Mouse (Mus musculus): ENCODE measurements around the gene Usp5. TPM values are rescaled to one million over a fixed set of nuclear protein-coding genes. Genes with fewer than 3 reads are reported as not detected.

The Usp5 gene
- 163 TPM for polyA plus RNA-seq (2015; fragmentation: Illumina TruSeq; extraction: RNeasy Lipid Tissue Mini Kit (QIAGEN cat#74804); ENCODE audit: low read depth, low replicate concordance)

DNA sequence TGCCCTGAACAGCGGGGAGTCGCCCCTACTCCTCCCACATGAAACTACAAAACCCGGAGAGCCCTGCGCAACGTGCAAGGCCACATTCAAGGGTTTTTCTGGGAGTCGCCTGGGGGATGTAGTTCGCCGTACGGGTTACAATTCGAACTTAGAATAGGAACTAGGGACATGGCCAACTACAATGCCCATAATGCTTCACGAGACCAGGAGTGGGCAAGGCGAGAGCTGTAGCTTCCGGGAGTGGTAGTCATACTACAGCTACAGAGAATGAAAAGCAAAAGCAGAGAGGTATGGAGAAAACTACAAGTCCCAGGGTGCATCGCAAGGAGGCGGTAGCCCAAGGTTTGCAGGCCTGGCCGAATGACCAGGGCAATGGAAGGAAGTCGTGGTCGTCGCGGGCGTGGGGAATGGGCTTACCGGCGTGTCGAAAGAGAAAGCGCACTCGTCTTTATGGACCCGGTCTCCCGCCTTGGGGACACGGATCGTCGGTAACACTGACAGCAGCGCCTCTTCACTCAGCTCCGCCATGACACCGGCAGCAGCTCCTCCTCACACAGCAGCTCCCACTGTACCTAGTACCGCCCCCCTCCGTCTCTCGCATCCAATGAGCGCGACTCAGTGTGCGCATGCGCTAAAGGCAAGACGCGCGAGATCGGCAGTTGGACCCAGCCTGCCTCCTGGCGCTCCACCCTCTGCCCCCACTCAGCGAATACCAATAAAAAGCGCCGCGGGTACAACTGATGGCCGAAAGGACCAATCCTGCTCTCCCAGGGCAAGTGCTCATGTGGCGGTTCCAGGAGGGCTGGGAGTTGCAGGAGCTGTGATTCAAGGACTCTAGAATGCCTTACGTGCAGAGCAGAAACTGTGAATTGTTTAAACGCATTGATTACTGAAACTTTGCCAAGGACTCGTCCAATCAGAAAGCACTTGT, at the start of gene Usp5, which contains the start of gene Cdca3:
Gene Usp5 (minus strand): TSS at position 617 of the 931 bp plus-strand sequence.
Gene Cdca3 (plus strand): TSS at position 680 of the 931 bp plus-strand sequence.

DNA sequence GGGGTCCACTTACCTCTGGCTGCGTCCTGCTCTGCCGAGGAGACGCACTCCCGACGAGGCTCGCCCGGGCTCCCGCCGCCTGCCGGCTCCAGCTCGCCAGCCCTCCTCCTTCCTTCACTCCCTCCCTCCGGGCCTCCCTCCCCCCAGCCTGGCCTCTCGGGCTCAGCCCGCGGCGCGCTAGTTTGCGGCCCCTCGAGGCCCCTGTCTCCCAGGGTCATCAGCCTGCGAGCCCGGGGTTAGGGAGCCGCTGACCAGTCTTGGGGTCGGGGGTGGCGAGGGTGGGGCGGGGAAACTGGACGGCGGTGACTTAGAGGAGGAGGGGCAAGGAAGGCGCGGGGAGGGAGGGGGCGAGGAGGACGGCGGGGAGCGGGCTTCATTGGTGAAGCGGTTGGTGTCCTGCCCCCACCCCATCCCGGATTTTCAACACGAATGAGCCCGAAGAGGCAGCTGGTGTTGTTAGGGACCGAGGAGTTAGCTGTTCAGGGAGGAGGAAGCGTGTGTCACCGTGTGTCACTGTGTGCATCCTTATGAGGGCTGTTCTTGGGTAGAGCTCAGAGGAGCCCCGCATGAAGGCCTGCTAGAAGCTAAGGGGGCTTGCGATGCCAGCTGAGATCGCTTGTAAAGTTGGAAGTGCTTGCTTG, 34.5 kb upstream of the Usp5 start, which contains the start of gene Gpr162:
Gene Gpr162 (minus strand): TSS at position 326 of the 641 bp plus-strand sequence.

DNA sequence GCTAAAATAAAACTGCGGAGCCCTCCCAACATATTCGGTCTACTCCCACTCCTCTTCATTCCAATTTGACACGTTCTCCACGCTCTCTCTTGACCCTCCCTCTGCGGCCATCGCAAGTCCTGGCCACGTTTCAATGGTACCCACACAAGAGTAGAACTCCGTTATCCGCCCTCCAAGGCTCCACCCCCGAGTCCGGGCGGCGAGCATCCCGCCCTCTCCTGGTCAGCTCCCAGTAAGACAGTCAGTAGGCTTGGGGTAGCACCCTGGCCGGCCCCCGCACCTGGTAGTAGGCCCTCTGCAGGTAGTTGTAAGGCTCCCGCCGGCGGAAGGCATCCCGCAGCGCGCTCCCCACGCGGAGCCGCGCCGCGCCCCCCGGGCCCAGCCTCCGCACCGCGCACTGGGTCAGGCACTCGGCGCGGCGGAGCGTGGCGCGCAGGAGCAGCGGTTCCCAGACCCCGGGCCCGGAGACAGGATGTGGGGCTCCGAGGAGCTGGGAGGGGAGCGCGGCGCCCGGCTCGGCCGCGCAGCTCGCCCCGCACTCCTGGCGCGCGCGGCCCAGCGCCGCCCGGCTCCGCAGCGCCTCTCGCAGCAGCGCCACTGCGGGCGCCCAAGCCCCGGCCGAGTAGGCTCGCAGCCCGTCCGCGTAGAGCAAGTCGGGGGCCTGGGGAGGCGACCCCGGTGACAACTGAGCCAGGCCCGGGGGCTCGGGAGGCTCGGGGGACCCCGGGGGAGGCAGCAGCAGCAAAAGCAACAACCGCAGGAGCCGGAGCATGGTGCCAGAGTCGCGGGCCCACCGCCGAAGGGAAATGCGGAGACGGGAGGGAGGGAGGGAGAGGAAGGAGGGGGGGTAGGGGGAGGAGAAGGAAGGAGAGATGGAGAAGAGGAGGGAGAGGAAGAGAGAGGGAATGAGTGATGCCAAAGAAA, 27.9 kb upstream of the Usp5 start, which contains the start of gene P3h3:
Gene P3h3 (minus strand): TSS at position 837 of the 924 bp plus-strand sequence.

DNA sequence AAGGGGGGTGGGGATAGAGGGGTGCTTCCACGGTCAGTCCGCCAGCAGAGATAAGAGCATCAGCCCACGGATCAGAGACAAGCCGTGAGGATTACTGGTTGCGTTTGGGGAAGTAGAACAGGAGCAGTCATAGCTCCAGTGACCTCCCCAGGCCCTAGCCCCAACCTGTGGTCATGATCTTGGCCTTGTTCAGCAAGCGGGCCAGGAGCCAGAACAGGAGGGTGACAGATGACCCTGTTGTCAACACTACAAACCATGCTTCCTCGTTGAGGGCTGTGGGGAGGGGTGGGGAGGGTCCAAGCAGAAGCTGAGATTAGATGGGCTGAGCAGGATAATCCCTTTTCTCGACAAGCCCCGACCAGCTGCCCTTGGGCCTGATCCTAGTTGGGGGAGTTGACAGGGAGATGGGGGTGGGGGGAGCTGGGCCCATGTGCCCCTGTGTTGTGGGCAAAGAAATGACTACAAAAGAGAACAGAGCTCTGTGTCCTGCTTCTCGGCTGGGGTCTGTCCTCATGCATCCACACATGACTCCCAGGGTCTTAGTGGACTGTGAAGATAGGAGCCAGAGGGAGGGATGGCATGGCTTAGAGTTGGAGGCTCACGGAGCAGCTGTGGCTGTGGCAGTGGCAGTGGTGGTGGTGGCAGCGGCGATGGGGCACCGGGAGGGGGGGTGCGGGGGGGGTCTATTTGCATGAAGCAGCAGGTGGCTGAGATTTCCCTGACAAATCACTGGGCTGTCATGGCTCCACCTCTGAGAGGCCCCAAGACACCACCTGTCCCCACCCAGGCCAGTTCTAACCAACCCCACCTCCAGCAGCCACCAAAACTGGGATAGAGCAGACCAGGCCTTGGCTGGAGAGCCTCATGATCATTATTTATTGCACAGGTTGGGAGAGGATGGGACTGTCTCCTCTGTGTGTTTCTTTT, 11.2 kb upstream of the Usp5 start, which contains the start of gene Gnb3:
Gene Gnb3 (minus strand): TSS at position 35 of the 927 bp plus-strand sequence.

DNA sequence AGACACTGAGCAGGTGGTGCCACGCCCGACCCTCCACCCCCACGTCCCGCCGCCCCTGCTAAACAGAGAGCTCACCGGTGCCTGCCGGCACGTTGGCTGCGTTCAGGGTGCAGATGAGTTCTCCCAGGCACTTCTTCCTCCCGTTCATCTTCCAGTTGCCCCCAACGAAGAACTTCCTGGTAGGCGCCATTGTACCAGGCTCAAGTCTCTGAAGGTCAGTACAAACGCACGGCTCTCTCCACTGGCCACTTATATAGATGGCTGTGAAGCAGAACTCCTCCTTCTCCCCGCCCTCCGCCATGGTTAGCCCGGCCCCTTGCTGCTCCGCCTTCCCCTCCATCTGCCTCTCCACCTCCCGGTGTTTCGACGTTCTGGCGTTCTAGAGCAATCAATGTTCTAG, 15.4 kb downstream of the Usp5 start, which contains the start of gene Tpi1:
Gene Tpi1 (minus strand): TSS at position 364 of the 400 bp plus-strand sequence.

DNA sequence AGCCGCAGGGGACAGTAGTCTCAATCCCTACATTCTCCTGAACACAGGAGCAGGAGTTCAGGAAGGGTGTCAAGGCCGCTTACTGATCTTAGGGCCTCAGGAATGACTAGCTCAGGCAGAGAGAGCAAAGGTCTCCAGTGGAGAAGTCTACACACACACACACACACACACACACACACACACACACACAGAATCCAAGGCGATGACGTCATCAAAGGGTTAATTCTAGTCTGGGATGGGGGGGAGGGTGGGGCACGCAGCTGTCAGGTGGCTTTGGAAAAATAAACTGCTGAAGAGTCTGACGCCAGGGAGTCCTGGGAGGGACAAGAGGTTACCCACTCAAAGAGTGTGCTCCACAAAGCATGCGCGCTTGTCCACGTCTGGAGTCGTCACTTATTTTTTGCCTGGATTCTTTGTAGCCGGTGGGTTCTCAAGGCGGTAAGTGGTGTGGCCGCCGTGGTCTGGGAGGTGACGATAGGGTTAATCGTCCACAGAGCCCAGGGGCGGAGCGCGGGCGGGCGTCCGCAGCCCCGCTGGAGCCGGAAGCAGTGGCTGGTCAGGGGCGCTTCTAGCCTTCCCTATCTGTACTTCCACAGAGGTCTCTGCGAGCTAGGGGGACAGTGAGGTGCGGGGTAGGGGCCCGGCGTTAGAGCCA, 20.8 kb downstream of the Usp5 start, which contains the start of gene Spsb2:
Gene Spsb2 (plus strand): TSS at position 304 of the 655 bp plus-strand sequence.

DNA sequence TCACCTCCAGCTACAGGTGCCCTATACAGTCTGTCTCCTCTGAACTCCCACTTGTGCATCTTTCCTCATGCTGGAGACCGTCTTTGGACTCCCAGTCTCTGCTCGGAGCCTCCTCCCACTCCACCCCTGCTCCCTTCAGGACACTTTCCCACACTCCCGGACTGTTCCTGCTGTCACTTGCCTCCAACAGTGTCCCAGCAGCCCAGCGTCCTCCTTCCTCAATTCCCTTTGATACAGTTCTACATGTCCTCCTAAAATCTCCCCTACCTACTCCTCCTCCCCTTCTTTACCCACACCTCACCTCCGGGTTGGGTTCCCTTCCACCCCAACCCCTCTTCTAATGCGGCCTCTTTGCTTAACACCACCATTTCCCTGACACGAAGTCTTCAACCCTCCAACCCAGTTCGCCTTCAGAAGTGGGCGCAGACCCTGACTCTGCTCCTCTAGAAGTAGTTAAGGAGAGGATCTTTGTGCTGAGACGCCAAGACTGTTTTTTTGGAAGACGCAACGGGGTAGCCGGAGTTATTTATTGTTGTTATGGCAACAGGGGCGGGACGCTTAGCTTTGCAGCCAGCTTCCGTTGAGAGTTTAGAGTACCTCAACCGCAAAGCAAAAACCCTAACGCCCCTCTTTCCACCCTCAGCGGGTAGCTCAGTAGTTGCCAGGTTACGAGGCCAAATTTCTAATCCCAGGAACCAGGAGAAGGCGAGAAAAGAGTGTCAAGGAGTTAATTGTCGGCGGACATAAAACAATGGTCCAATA, 49.9 kb downstream of the Usp5 start, which contains the start of gene Lrrc23:
Gene Lrrc23 (minus strand): TSS at position 506 of the 762 bp plus-strand sequence.

DNA sequence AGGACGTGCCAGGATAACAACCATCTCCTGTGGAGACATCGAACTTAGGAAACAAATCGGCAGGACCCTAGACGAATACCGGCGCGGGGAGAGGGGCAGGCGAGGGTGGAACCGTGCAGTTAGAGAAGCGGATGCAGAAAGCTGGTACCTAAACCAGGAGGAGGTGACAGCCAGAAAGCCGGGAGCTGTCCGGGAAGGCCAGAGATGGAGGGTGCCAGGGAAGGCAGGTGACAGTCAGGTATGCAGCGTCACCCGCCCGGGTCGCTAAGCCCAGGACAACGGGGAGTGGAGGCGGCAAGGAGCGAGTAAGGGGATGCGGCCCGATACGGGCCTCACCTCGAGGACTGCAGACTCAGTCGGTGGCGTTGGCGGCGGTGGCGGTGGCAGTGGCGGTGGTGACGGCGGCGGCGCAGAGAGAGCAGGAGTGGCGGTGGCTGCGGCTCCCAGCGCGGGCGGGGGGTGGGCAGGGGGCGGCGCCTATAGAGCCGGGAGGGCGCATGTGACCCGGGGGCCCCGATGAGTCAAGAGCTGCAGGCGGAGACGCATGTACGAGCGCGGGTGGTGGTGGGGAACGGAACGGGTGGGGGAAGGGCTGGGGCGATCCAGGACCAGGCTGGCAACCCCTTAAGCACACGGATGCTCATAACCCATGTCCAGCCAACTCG, 60.1 kb downstream of the Usp5 start, which contains the start of gene Eno2:
Gene Eno2 (minus strand): TSS at position 573 of the 665 bp plus-strand sequence.

Other genes with a start within 250 kb of the Usp5 start
- 0.16 TPM for gene C1s2, start 193.4 kb downstream of the Usp5 start, polyA plus RNA-seq (2015; fragmentation: Illumina TruSeq; extraction: RNeasy Lipid Tissue Mini Kit (QIAGEN cat#74804); ENCODE audit: low read depth, low replicate concordance)
- gene Lpcat3, start 166.5 kb downstream of the Usp5 start, polyA plus RNA-seq (2015; fragmentation: Illumina TruSeq; extraction: RNeasy Lipid Tissue Mini Kit (QIAGEN cat#74804); ENCODE audit: low read depth, low replicate concordance) = 21.0 TPM
- gene Emg1, start 117.3 kb downstream of the Usp5 start, polyA plus RNA-seq (2015; fragmentation: Illumina TruSeq; extraction: RNeasy Lipid Tissue Mini Kit (QIAGEN cat#74804); ENCODE audit: low read depth, low replicate concordance) = 72.4 TPM
- gene Phb2, start 117.1 kb downstream of the Usp5 start, polyA plus RNA-seq (2015; fragmentation: Illumina TruSeq; extraction: RNeasy Lipid Tissue Mini Kit (QIAGEN cat#74804); ENCODE audit: low read depth, low replicate concordance) = 127 TPM
- gene Ptpn6, start 90.8 kb downstream of the Usp5 start, polyA plus RNA-seq (2015; fragmentation: Illumina TruSeq; extraction: RNeasy Lipid Tissue Mini Kit (QIAGEN cat#74804); ENCODE audit: low read depth, low replicate concordance) = 7.4 TPM
- gene Grcc10, start 88.1 kb downstream of the Usp5 start, polyA plus RNA-seq (2015; fragmentation: Illumina TruSeq; extraction: RNeasy Lipid Tissue Mini Kit (QIAGEN cat#74804); ENCODE audit: low read depth, low replicate concordance) = 262 TPM
- not detected for gene Gm45234, start 73.5 kb downstream of the Usp5 start, polyA plus RNA-seq (2015; fragmentation: Illumina TruSeq; extraction: RNeasy Lipid Tissue Mini Kit (QIAGEN cat#74804); ENCODE audit: low read depth, low replicate concordance)
- gene Atn1, start 73.0 kb downstream of the Usp5 start, polyA plus RNA-seq (2015; fragmentation: Illumina TruSeq; extraction: RNeasy Lipid Tissue Mini Kit (QIAGEN cat#74804); ENCODE audit: low read depth, low replicate concordance) = 71.6 TPM
- gene Eno2, start 59.8 kb downstream of the Usp5 start, polyA plus RNA-seq (2015; fragmentation: Illumina TruSeq; extraction: RNeasy Lipid Tissue Mini Kit (QIAGEN cat#74804); ENCODE audit: low read depth, low replicate concordance) = 1,006 TPM
- gene Lrrc23, start 49.8 kb downstream of the Usp5 start, polyA plus RNA-seq (2015; fragmentation: Illumina TruSeq; extraction: RNeasy Lipid Tissue Mini Kit (QIAGEN cat#74804); ENCODE audit: low read depth, low replicate concordance) = 8.6 TPM
- gene Spsb2, start 20.8 kb downstream of the Usp5 start, polyA plus RNA-seq (2015; fragmentation: Illumina TruSeq; extraction: RNeasy Lipid Tissue Mini Kit (QIAGEN cat#74804); ENCODE audit: low read depth, low replicate concordance) = 3.1 TPM
- gene Tpi1, start 15.2 kb downstream of the Usp5 start, polyA plus RNA-seq (2015; fragmentation: Illumina TruSeq; extraction: RNeasy Lipid Tissue Mini Kit (QIAGEN cat#74804); ENCODE audit: low read depth, low replicate concordance) = 974 TPM
- gene Cdca3, start 63 bp upstream of the Usp5 start, polyA plus RNA-seq (2015; fragmentation: Illumina TruSeq; extraction: RNeasy Lipid Tissue Mini Kit (QIAGEN cat#74804); ENCODE audit: low read depth, low replicate concordance) = 1.8 TPM
- gene Gnb3, start 10.8 kb upstream of the Usp5 start, polyA plus RNA-seq (2015; fragmentation: Illumina TruSeq; extraction: RNeasy Lipid Tissue Mini Kit (QIAGEN cat#74804); ENCODE audit: low read depth, low replicate concordance) = 0.33 TPM
- gene P3h3, start 28.3 kb upstream of the Usp5 start, polyA plus RNA-seq (2015; fragmentation: Illumina TruSeq; extraction: RNeasy Lipid Tissue Mini Kit (QIAGEN cat#74804); ENCODE audit: low read depth, low replicate concordance) = 32.1 TPM
- gene Gpr162, start 34.5 kb upstream of the Usp5 start, polyA plus RNA-seq (2015; fragmentation: Illumina TruSeq; extraction: RNeasy Lipid Tissue Mini Kit (QIAGEN cat#74804); ENCODE audit: low read depth, low replicate concordance) = 147 TPM
- gene Cd4, start 58.7 kb upstream of the Usp5 start, polyA plus RNA-seq (2015; fragmentation: Illumina TruSeq; extraction: RNeasy Lipid Tissue Mini Kit (QIAGEN cat#74804); ENCODE audit: low read depth, low replicate concordance) = 8.6 TPM
- gene Lag3, start 82.2 kb upstream of the Usp5 start, polyA plus RNA-seq (2015; fragmentation: Illumina TruSeq; extraction: RNeasy Lipid Tissue Mini Kit (QIAGEN cat#74804); ENCODE audit: low read depth, low replicate concordance) = 5.8 TPM
- gene Ptms, start 90.6 kb upstream of the Usp5 start, polyA plus RNA-seq (2015; fragmentation: Illumina TruSeq; extraction: RNeasy Lipid Tissue Mini Kit (QIAGEN cat#74804); ENCODE audit: low read depth, low replicate concordance) = 1,005 TPM
- gene Mlf2, start 101.9 kb upstream of the Usp5 start, polyA plus RNA-seq (2015; fragmentation: Illumina TruSeq; extraction: RNeasy Lipid Tissue Mini Kit (QIAGEN cat#74804); ENCODE audit: low read depth, low replicate concordance) = 658 TPM
- 223 TPM for gene Cops7a, start 136.1 kb upstream of the Usp5 start, polyA plus RNA-seq (2015; fragmentation: Illumina TruSeq; extraction: RNeasy Lipid Tissue Mini Kit (QIAGEN cat#74804); ENCODE audit: low read depth, low replicate concordance)
- 147 TPM for gene Pianp, start 167.2 kb upstream of the Usp5 start, polyA plus RNA-seq (2015; fragmentation: Illumina TruSeq; extraction: RNeasy Lipid Tissue Mini Kit (QIAGEN cat#74804); ENCODE audit: low read depth, low replicate concordance)
- 32.4 TPM for gene Zfp384, start 179.7 kb upstream of the Usp5 start, polyA plus RNA-seq (2015; fragmentation: Illumina TruSeq; extraction: RNeasy Lipid Tissue Mini Kit (QIAGEN cat#74804); ENCODE audit: low read depth, low replicate concordance)
- gene Ing4, start 210.3 kb upstream of the Usp5 start, polyA plus RNA-seq (2015; fragmentation: Illumina TruSeq; extraction: RNeasy Lipid Tissue Mini Kit (QIAGEN cat#74804); ENCODE audit: low read depth, low replicate concordance) = 59.0 TPM
- gene Acrbp, start 220.2 kb upstream of the Usp5 start, polyA plus RNA-seq (2015; fragmentation: Illumina TruSeq; extraction: RNeasy Lipid Tissue Mini Kit (QIAGEN cat#74804); ENCODE audit: low read depth, low replicate concordance) = 11.1 TPM
- not detected for gene Lpar5, start 238.4 kb upstream of the Usp5 start, polyA plus RNA-seq (2015; fragmentation: Illumina TruSeq; extraction: RNeasy Lipid Tissue Mini Kit (QIAGEN cat#74804); ENCODE audit: low read depth, low replicate concordance)

Data from brain, adult 10 weeks (tissue).